Mouse (Mus musculus): ENCODE measurements at regions not wholly inside any gene's neighbourhood (a gene's known extent, or its start where the extent isn't known, plus 50 kb on each side); places are given as distances from the start of the nearest gene placed in this dataset.

DNA sequence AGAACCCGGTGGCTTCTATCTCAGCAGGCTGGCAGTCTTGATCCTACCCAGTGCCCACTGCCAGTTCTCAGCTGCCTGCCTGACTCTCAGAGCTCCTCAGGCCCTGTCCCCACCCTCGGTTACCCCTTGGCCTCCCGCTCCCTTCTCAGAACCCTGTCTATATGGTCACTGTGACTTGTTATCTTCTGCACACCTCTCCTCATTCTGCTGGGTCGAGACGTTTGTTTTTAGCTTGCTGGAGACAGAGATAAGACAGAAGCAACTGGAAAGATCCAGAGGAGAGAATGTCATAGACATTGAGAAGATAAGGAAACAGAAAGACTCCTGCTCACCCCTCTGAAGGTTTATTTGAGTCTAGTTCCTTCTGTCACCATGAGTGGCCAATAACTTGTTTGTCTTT lies 53.8 kb upstream of the Phc1 start:
- no peak overlapping the region for H3K4me3 ChIP-seq (replicated peaks; ENCODE audit: low read length)
- H3K4me1 ChIP-seq (replicated peaks; ENCODE audit: low read depth, low read length) = peaks cover 37% of the 10 kb centered on the region
- H3K36me3 ChIP-seq (ENCODE audit: insufficient read depth, low read length) = no peaks in the 10 kb centered on the region
- H3K27me3 ChIP-seq (ENCODE audit: insufficient read depth, low read length) = peaks cover 14% of the 10 kb centered on the region
- no peak for TF ChIP-seq POU5F1 (IDR thresholded peaks at IDR 0.05; ENCODE audit: borderline replicate concordance, low read length)
- TF ChIP-seq NANOG (IDR thresholded peaks at IDR 0.05; ENCODE audit: borderline replicate concordance, low read length) = no peak
- TF ChIP-seq CTCF (conservative IDR thresholded peaks at IDR 0.05; ENCODE audit: low read length) = no peak
- 0 out of 2 replicates have a peak, but pooled peaks cover 3% of the 10 kb centered on the region for H3K9me3 ChIP-seq (ENCODE audit: low read length)

DNA sequence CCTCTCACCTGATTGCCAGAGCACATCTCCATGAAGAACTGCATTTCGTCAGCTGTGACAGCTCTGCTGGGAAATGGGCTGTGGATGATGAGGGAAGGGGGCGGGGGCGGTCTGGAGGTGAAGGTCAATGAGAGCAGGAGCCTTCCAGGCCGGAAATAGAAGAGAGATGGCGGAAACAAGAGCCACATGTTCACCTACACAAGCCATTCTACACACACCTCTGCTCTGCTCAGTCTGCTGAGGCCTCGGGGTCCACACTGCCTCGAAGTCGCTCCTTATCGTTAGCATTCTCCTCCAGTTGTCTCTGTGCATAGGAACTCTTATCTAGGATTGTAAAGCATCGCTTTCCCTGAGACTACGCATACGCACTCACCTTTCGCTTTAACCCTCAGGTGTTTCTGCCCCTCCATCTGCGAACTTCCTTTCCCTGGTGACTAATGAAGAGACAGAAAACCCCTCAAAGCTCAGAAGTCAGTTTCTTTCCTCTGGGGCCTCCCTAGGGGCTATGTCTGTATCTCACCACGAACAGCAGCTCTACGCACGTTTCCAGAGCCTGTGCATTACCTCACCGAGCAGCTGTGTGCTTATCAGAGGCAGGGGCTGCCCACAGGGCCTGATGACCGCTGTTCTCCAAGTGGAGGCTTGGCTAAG lies 53.0 kb upstream of the Phc1 start:
- 0 out of 2 replicates have a peak, but pooled peaks cover 6% of the 10 kb centered on the region for H3K9me3 ChIP-seq (ENCODE audit: low read length)
- H3K36me3 ChIP-seq (ENCODE audit: insufficient read depth, low read length) = peaks cover 5% of the 10 kb centered on the region; the same call in 1 of the 2 replicates
- H3K4me3 ChIP-seq (replicated peaks; ENCODE audit: low read length) = peak overlapping the region; percentile 56
- TF ChIP-seq CTCF (conservative IDR thresholded peaks at IDR 0.05; ENCODE audit: low read length) (no peak), POU5F1 (IDR thresholded peaks at IDR 0.05; ENCODE audit: borderline replicate concordance, low read length) (no peak), NANOG (IDR thresholded peaks at IDR 0.05; ENCODE audit: borderline replicate concordance, low read length) (no peak)
- H3K27me3 ChIP-seq (ENCODE audit: insufficient read depth, low read length) = peaks cover 14% of the 10 kb centered on the region
- peaks cover 37% of the 10 kb centered on the region for H3K4me1 ChIP-seq (replicated peaks; ENCODE audit: low read depth, low read length)

DNA sequence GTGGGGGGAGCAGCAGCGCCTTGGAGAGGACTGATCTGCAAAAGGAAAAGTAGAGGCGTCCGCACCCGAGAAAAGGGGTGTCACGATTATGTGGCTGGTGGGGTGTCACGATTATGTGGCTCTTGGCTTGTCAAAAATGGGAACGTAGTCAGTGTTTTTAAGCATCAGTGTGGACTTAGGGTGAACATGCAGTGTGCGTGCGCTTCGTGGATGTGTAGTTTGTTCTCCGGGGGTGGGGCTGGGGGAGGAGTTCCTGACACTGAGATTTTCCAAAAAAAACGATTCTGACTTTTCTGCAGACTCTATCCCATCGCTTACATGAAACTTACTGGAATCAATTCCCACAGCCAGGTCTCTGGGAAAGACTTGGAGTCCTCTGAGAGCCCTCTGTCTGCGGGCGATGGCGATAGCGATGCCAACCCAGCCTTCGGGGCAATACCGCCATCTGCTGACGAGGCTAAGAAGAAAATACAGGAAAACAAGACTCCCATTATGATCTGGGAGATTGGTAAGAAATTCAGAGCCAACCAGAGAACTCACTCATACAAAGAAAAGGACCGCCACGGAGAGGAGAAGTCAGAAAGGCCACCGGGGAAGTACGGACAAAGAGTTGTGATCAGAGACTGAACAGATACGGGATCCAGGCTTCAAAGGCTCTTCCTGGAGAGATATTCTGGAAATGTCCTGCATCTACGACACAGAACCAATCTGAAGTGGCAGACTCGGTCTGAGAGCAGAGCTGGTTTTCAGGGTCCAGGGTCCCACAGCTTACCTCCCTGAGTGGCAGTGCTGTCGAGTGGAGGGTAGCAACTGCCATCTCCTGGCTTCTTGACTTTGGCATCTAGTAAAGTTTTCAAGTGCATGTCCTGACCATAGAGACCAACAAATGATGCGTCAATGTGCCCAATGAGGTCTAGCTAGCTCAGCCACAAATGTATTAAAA lies 51.6 kb upstream of the Phc1 start:
- TF ChIP-seq CTCF (conservative IDR thresholded peaks at IDR 0.05; ENCODE audit: low read length) (peak; percentile 52), NANOG (IDR thresholded peaks at IDR 0.05; ENCODE audit: borderline replicate concordance, low read length) (no peak)
- Histone ChIP-seq H3K4me3 (replicated peaks; ENCODE audit: low read length) (peak overlapping the region; percentile 61), H3K4me1 (replicated peaks; ENCODE audit: low read depth, low read length) (peaks cover 43% of the 10 kb centered on the region), H3K27me3 (ENCODE audit: insufficient read depth, low read length) (peaks cover 14% of the 10 kb centered on the region), H3K9me3 (ENCODE audit: low read length) (peaks cover 11% of the 10 kb centered on the region; the same call in 1 of the 2 replicates), H3K36me3 (ENCODE audit: insufficient read depth, low read length) (peaks cover 5% of the 10 kb centered on the region; the same call in 1 of the 2 replicates)

DNA sequence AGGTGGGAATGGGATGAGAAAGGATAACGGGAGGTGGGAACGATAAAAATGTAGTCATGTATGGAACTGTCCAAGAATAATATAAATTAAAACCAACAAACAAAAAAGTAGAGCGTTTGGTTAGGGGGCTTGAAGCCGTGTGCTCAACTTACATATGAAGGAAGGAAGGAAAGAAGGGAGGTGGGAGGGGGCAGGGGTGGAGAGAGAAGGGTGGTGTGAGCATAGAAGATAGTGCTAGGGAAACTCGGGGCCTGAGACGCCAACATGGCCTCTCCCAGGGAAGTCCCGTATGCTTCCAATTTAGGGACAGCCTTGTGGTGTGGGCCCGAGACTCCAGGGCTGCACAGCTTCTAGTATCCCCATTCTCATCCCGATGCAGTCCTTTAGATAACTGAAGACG lies 50.8 kb upstream of the Phc1 start:
- Histone ChIP-seq H3K27me3 (ENCODE audit: insufficient read depth, low read length) (peaks cover 17% of the 10 kb centered on the region), H3K4me3 (replicated peaks; ENCODE audit: low read length) (peak overlapping the region; percentile 61), H3K36me3 (ENCODE audit: insufficient read depth, low read length) (peaks cover 5% of the 10 kb centered on the region; the same call in 1 of the 2 replicates), H3K9me3 (ENCODE audit: low read length) (peaks cover 14% of the 10 kb centered on the region; the same call in 1 of the 2 replicates), H3K4me1 (replicated peaks; ENCODE audit: low read depth, low read length) (peaks cover 48% of the 10 kb centered on the region)
- TF ChIP-seq POU5F1 (IDR thresholded peaks at IDR 0.05; ENCODE audit: borderline replicate concordance, low read length) = no peak
- no peak for TF ChIP-seq NANOG (IDR thresholded peaks at IDR 0.05; ENCODE audit: borderline replicate concordance, low read length)
- TF ChIP-seq CTCF (conservative IDR thresholded peaks at IDR 0.05; ENCODE audit: low read length) = no peak

DNA sequence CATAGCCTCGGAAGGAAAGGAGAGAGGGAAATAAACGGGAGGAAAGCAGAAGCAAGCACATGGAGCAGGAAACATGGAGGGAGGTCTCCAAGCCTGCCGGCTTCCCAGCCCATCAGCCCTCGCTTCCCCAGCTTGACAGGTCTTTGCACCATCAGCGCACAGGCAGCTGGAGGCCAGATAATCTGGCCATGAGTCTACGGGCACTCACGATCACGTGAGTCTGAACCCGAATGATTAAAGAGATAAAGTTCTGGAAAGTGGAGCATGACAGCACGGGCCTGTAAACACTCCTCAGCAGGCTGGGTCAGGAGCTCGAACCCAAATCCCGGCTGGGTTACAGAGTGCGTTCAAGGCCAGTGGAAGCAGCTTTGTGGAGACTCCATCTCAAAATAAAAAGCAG lies 50.4 kb upstream of the Phc1 start:
- H3K27me3 ChIP-seq (ENCODE audit: insufficient read depth, low read length) = peaks cover 20% of the 10 kb centered on the region
- H3K36me3 ChIP-seq (ENCODE audit: insufficient read depth, low read length) = peaks cover 5% of the 10 kb centered on the region; the same call in 1 of the 2 replicates
- no peak for TF ChIP-seq NANOG (IDR thresholded peaks at IDR 0.05; ENCODE audit: borderline replicate concordance, low read length)
- no peak for TF ChIP-seq CTCF (conservative IDR thresholded peaks at IDR 0.05; ENCODE audit: low read length)
- TF ChIP-seq POU5F1 (IDR thresholded peaks at IDR 0.05; ENCODE audit: borderline replicate concordance, low read length) = no peak
- H3K9me3 ChIP-seq (ENCODE audit: low read length) = peaks cover 14% of the 10 kb centered on the region; the same call in 1 of the 2 replicates
- H3K4me3 ChIP-seq (replicated peaks; ENCODE audit: low read length) = 0 out of 2 replicates have a peak overlapping the region, but pooled peaks have one; percentile 61
- peaks cover 51% of the 10 kb centered on the region for H3K4me1 ChIP-seq (replicated peaks; ENCODE audit: low read depth, low read length)

All from E14TG2a.4 (cell line).